Mouse (Mus musculus) embryonic stem cell, embryonic (primary cell): ENCODE data around the gene Sash1.

Experiments
- CTCF ChIA-PET, 4 experiments: fragments of 300-600 bp in 2 of 4; fragments of 350-600 bp in 2 of 4; sonication (Branson Sonifier 250); formaldehyde crosslinking; loops; one replicate each; lab custom pipeline; 2022; ENCODE audit warnings: inconsistent platforms in 2 of 4; lab: Charles Lee
- POLR2A ChIA-PET, 4 experiments: fragments of 300-600 bp in 2 of 4; fragments of 350-600 bp in 2 of 4; sonication (Branson Sonifier 250); formaldehyde crosslinking; loops; one replicate each; lab custom pipeline; 2022; ENCODE audit warnings: antibody characterized with exemption in 4 of 4, inconsistent platforms in 1 of 4; lab: Charles Lee

The Sash1 gene

GRCm38 (mm10) chr10:8878824-8879223 lies 7.0 kb downstream of the Sash1 start:
- ChIA-PET CTCF (interaction anchor here (0.5 to 0.8 kb wide), 7 partner anchors 9 to 820 kb away, joined by 3 to 5 read pairs (median 3); no protein-coding TSS in a partner anchor), POLR2A (interaction anchor here in 3 of 4 experiments (0.5 to 5.0 kb wide), 23 partner anchors 9 to 749 kb away, joined by 3 to 33 read pairs (median 4); partner anchors contain the start of gene Sash1 (in 1 of the 3))

GRCm38 (mm10) chr10:8878381-8878780 lies 7.5 kb downstream of the Sash1 start:
- CTCF ChIA-PET: interaction anchor here in 2 of 4 experiments (0.5 to 0.8 kb wide), 3 partner anchors 44 to 820 kb away, joined by 3 to 5 read pairs (median 3); no protein-coding TSS in a partner anchor

GRCm38 (mm10) chr10:8873631-8874370 lies 12.1 kb downstream of the Sash1 start:
- POLR2A ChIA-PET: interaction anchor here in 3 of 4 experiments (0.5 to 1.7 kb wide), 8 partner anchors 7 to 72 kb away, joined by 3 to 9 read pairs (median 4); partner anchors contain the start of gene Sash1 (in 2 of the 3)

More at GRCm38 (mm10) chr10:8878381-8878780, 7.5 kb downstream of the Sash1 start:
- POLR2A ChIA-PET: interaction anchor here in 3 of 4 experiments (0.6 to 5.0 kb wide), 14 partner anchors 9 to 750 kb away, joined by 3 to 33 read pairs (median 4); partner anchors contain the start of gene Sash1 (in 1 of the 3)

GRCm38 (mm10) chr10:8872788-8873187 lies 13.1 kb downstream of the Sash1 start:
- POLR2A ChIA-PET: interaction anchor here in 2 of 4 experiments (0.7 to 1.5 kb wide), 6 partner anchors 8 to 71 kb away, joined by 3 to 9 read pairs (median 4); partner anchors contain the start of gene Sash1 (in 2 of the 2)

More at GRCm38 (mm10) chr10:8873631-8874370, 12.1 kb downstream of the Sash1 start:
- CTCF ChIA-PET: interaction anchor here in 2 of 4 experiments (0.7 to 0.8 kb wide), 4 partner anchors 7 to 39 kb away, joined by 3 read pairs; partner anchors contain the start of gene Sash1 (in 1 of the 2)

GRCm38 (mm10) chr10:8871935-8872334 lies 13.9 kb downstream of the Sash1 start:
- CTCF ChIA-PET: no interaction called here
- POLR2A ChIA-PET: interaction anchor here in 2 of 4 experiments (0.7 to 2.8 kb wide), 4 partner anchors 9 to 14 kb away, joined by 3 to 9 read pairs (median 4); partner anchors contain the start of gene Sash1 (in 1 of the 2)

More at GRCm38 (mm10) chr10:8872788-8873187, 13.1 kb downstream of the Sash1 start:
- CTCF ChIA-PET: interaction anchor here in 2 of 4 experiments (0.8 kb wide), 3 partner anchors 8 to 38 kb away, joined by 3 read pairs; partner anchors contain the start of gene Sash1 (in 1 of the 2)

- CTCF ChIA-PET: interaction anchor here in 1 of 4 experiments (1.1 kb wide), 1 partner anchor 11 kb away, joined by 3 read pairs; no protein-coding TSS in a partner anchor
- POLR2A ChIA-PET: interaction anchor here in 2 of 4 experiments (0.9 to 2.8 kb wide), 6 partner anchors 9 to 34 kb away, joined by 3 to 9 read pairs (median 4); partner anchors contain the start of gene Sash1 (in 2 of the 2)
Observed at GRCm38 (mm10) chr10:8870368-8870767, 15.5 kb downstream of the Sash1 start.

- POLR2A ChIA-PET: interaction anchor here in 2 of 4 experiments (0.8 to 1.5 kb wide), 4 partner anchors 11 to 56 kb away, joined by 3 read pairs; no protein-coding TSS in a partner anchor
Observed at GRCm38 (mm10) chr10:8866062-8866642, 19.7 kb downstream of the Sash1 start.

GRCm38 (mm10) chr10:8860655-8861054 lies 25.2 kb downstream of the Sash1 start:
- POLR2A ChIA-PET: interaction anchor here in 3 of 4 experiments (0.8 to 2.7 kb wide), 11 partner anchors 9 to 28 kb away, joined by 3 to 17 read pairs (median 4); partner anchors contain the start of gene Sash1 (in 2 of the 3)
- CTCF ChIA-PET: no interaction called here

More at GRCm38 (mm10) chr10:8866062-8866642, 19.7 kb downstream of the Sash1 start:
- CTCF ChIA-PET: no interaction called here

GRCm38 (mm10) chr10:8858718-8859117 lies 27.2 kb downstream of the Sash1 start:
- ChIA-PET POLR2A (interaction anchor here in 3 of 4 experiments (0.6 to 2.7 kb wide), 7 partner anchors 13 to 27 kb away, joined by 3 to 17 read pairs (median 4); partner anchors contain the start of gene Sash1 (in 1 of the 3)), CTCF (no interaction called here)

GRCm38 (mm10) chr10:8856942-8857341 lies 28.9 kb downstream of the Sash1 start:
- POLR2A ChIA-PET: interaction anchor here in 2 of 4 experiments (1.2 to 1.6 kb wide), 2 partner anchors 29 to 148 kb away, joined by 3 to 5 read pairs; partner anchors contain the start of gene Sash1 (in 1 of the 2)
- CTCF ChIA-PET: no interaction called here

GRCm38 (mm10) chr10:8853326-8853725 lies 32.5 kb downstream of the Sash1 start:
- POLR2A ChIA-PET: interaction anchor here in 3 of 4 experiments (0.6 to 1.7 kb wide), 14 partner anchors 9 to 141 kb away, joined by 3 to 6 read pairs (median 4); partner anchors contain the start of gene Sash1 (in 2 of the 3)
- CTCF ChIA-PET: interaction anchor here in 1 of 4 experiments (1.4 kb wide), 1 partner anchor 19 kb away, joined by 3 read pairs; no protein-coding TSS in a partner anchor

- ChIA-PET CTCF (interaction anchor here in 1 of 4 experiments (0.6 kb wide), 1 partner anchor 122 kb away, joined by 12 read pairs; no protein-coding TSS in a partner anchor), POLR2A (interaction anchor here in 2 of 4 experiments (0.6 to 1.7 kb wide), 4 partner anchors 12 to 32 kb away, joined by 3 to 12 read pairs (median 4); no protein-coding TSS in a partner anchor)
Observed at GRCm38 (mm10) chr10:8851625-8852024, 34.2 kb downstream of the Sash1 start.

- POLR2A ChIA-PET: interaction anchor here in 3 of 4 experiments (0.8 to 2.6 kb wide), 5 partner anchors 13 to 47 kb away, joined by 3 to 6 read pairs (median 3); partner anchors contain the start of gene Sash1 (in 1 of the 3)
- CTCF ChIA-PET: no interaction called here
Observed at GRCm38 (mm10) chr10:8847974-8848373, 37.9 kb downstream of the Sash1 start.

GRCm38 (mm10) chr10:8846258-8846657 lies 39.6 kb downstream of the Sash1 start:
- CTCF ChIA-PET: no interaction called here
- POLR2A ChIA-PET: interaction anchor here in 1 of 4 experiments (1.3 to 2.6 kb wide), 3 partner anchors 14 to 40 kb away, joined by 3 to 6 read pairs (median 4); partner anchors contain the start of gene Sash1

GRCm38 (mm10) chr10:8845230-8845770 lies 40.6 kb downstream of the Sash1 start:
- ChIA-PET CTCF (no interaction called here), POLR2A (interaction anchor here in 2 of 4 experiments (0.6 to 1.8 kb wide), 7 partner anchors 9 to 78 kb away, joined by 3 to 4 read pairs (median 3); partner anchors contain the start of gene Sash1 (in 1 of the 2))

GRCm38 (mm10) chr10:8839956-8840355 lies 45.9 kb downstream of the Sash1 start:
- POLR2A ChIA-PET: interaction anchor here in 2 of 4 experiments (0.6 to 1.3 kb wide), 2 partner anchors 12 to 42 kb away, joined by 3 to 12 read pairs; no protein-coding TSS in a partner anchor
- CTCF ChIA-PET: interaction anchor here in 1 of 4 experiments (0.9 kb wide), 1 partner anchor 13 kb away, joined by 5 read pairs; no protein-coding TSS in a partner anchor
